Mouse (Mus musculus) small intestine, adult 2 months (tissue): ENCODE data around the gene Stpg2. TPM values are rescaled to one million over a fixed set of nuclear protein-coding genes. Genes with fewer than 3 reads are reported as not detected.

Experiments used
- H3K27ac ChIP-seq: fragments of 200-500 bp; 2 replicates; pipeline ENCODE4 v1.5.1; 2012; ENCODE audit warnings: low read depth, low read length, control low read depth, inconsistent platforms; ENCODE audit not compliant: insufficient read depth
- H3K27me3 ChIP-seq: fragments of 200-500 bp; 2 replicates; pipeline ENCODE4 v1.6.1; 2012; ENCODE audit warnings: mild to moderate bottlenecking, moderate library complexity, low read length, inconsistent platforms; ENCODE audit not compliant: control insufficient read depth, insufficient read depth
- H3K36me3 ChIP-seq: fragments of 200-500 bp; 2 replicates; pipeline ENCODE4 v1.6.1; 2012; ENCODE audit warnings: mild to moderate bottlenecking, low read length, control low read depth, inconsistent platforms; ENCODE audit not compliant: control insufficient read depth, insufficient read depth
- H3K4me1 ChIP-seq: fragments of 200-500 bp; 2 replicates; pipeline ENCODE4 v1.6.1; 2012; ENCODE audit warnings: low read length, inconsistent platforms, mixed read lengths; ENCODE audit not compliant: control insufficient read depth, insufficient read depth, insufficient read length
- H3K4me3 ChIP-seq: fragments of 200-500 bp; 2 replicates; pipeline ENCODE4 v1.5.1; 2012; ENCODE audit warnings: low read depth, mild to moderate bottlenecking, control low read depth, inconsistent platforms, low read length, moderate library complexity
- CTCF ChIP-seq: fragments of 200-500 bp; IDR thresholded peaks from 2 replicates; pipeline ENCODE4 v1.5.1; 2012; ENCODE audit warnings: low read depth, mild to moderate bottlenecking, control low read depth, inconsistent platforms, low read length, moderate library complexity, mixed read lengths; ENCODE audit not compliant: insufficient replicate concordance, insufficient read length; ENCODE audit errors: extremely low read depth
- POLR2A ChIP-seq: fragments of 200-500 bp; IDR thresholded peaks from 2 replicates; pipeline ENCODE4 v1.6.1; 2012; ENCODE audit warnings: low read depth, mild to moderate bottlenecking, control low read depth, inconsistent platforms, low read length, moderate library complexity
- WGBS: fragments of 180-500 bp; shearing (Covaris S2); methylation state at CpG from one replicate; pipeline ENCODE4 v1.1.7; 2018; 5-methylcytosine and 5-hydroxymethylcytosine counted together
- polyA plus RNA-seq: library from polyadenylated mRNA; depleted of rRNA; stranded (reverse); fragments of >200 nt; gene quantifications from 2 replicates; pipeline ENCODE4 v1.2.3, GENCODE M21; 2012; rRNA removed

Gene Stpg2
- polyA plus RNA-seq, 1 experiment = not detected

GRCm38 (mm10) chr3:139739388-139739787 is 533.9 kb downstream of the Stpg2 start:
- WGBS = 88% methylated on average over 4 of the region's 4 CpGs
- no peaks in the 10 kb centered on the region for H3K36me3 ChIP-seq
- no peaks in the 10 kb centered on the region for H3K27me3 ChIP-seq
- no peak overlapping the region for H3K4me3 ChIP-seq
- no peaks in the 10 kb centered on the region for H3K4me1 ChIP-seq
- H3K27ac ChIP-seq = no peak overlapping the region
- TF ChIP-seq CTCF = no peak
- no peak for TF ChIP-seq POLR2A

Other genes with a start within 250 kb of the Stpg2 start
- 4.4 and 8.4 TPM in 2 replicates for gene Rap1gds1, start 130.5 kb upstream of the Stpg2 start, polyA plus RNA-seq